Mouse (Mus musculus): Measurements from ENCODE around the gene Prim1. TPM values are rescaled to one million over a fixed set of nuclear protein-coding genes. Genes with fewer than 3 reads are reported as not detected.
"Not testable (repeated sequence)": the region's sequence is repeated elsewhere in the genome, so short reads cannot be mapped to it uniquely, and the experiment has no call there.

The Prim1 gene
- polyA plus RNA-seq, 1 experiment from 2014 or later = 87.0 TPM

- peak overlapping the region; percentile 21 for H3K4me3 ChIP-seq (replicated peaks)
- peak overlapping the region; percentile 64 for H3K9ac ChIP-seq
- H3K4me1 ChIP-seq (replicated peaks) = peaks cover 67% of the 10 kb centered on the region
- H3K27me3 ChIP-seq = 0 out of 2 replicates have a peak, but pooled peaks cover 5% of the 10 kb centered on the region
- no peak for ATAC-seq (ENCODE audit: low read depth)
- H3K9me3 ChIP-seq (replicated peaks) = no peaks in the 10 kb centered on the region
- peak overlapping the region; percentile 81 for H3K27ac ChIP-seq
- peaks cover 51% of the 10 kb centered on the region for H3K36me3 ChIP-seq
- WGBS (ENCODE audit: insufficient replicate concordance) = 66% methylated on average over 3 of the region's 3 CpGs
- DNase-seq = no peak
- peak overlapping the region; percentile 76 for H3K4me2 ChIP-seq
Measured at GRCm38 (mm10) chr10:128037921-128038320, 23.0 kb downstream of the Prim1 start.

GRCm38 (mm10) chr10:128039167-128039566 is 24.2 kb downstream of the Prim1 start:
- Histone ChIP-seq H3K4me2 (peak overlapping the region; percentile 76), H3K27ac (peak overlapping the region; percentile 81), H3K9ac (peak overlapping the region; percentile 64), H3K36me3 (peaks cover 63% of the 10 kb centered on the region), H3K27me3 (no peaks in the 10 kb centered on the region), H3K4me1 (replicated peaks) (peaks cover 79% of the 10 kb centered on the region), H3K4me3 (replicated peaks) (peak overlapping the region; percentile 21), H3K9me3 (replicated peaks) (no peaks in the 10 kb centered on the region)
- peak; percentile 60 for ATAC-seq (ENCODE audit: low read depth)
- DNase-seq = peak; percentile 28
- 25% methylated on average over 5 of the region's 5 CpGs for WGBS (ENCODE audit: insufficient replicate concordance)

GRCm38 (mm10) chr10:128039858-128040257 is 24.9 kb downstream of the Prim1 start:
- Histone ChIP-seq H3K4me2 (peak overlapping the region; percentile 76), H3K4me3 (replicated peaks) (0 out of 2 replicates have a peak overlapping the region, but pooled peaks have one; percentile 21), H3K9me3 (replicated peaks) (no peaks in the 10 kb centered on the region), H3K9ac (peak overlapping the region; percentile 64), H3K4me1 (replicated peaks) (peaks cover 81% of the 10 kb centered on the region), H3K27ac (peak overlapping the region; percentile 81), H3K36me3 (peaks cover 70% of the 10 kb centered on the region), H3K27me3 (no peaks in the 10 kb centered on the region)
- ATAC-seq (ENCODE audit: low read depth) (no peak), DNase-seq (no peak)
- WGBS (ENCODE audit: insufficient replicate concordance) = 69% methylated on average over 3 of the region's 3 CpGs

- Histone ChIP-seq H3K9ac (peak overlapping the region; percentile 64), H3K27me3 (no peaks in the 10 kb centered on the region), H3K9me3 (replicated peaks) (no peaks in the 10 kb centered on the region), H3K4me2 (0 out of 2 replicates have a peak overlapping the region, but pooled peaks have one; percentile 76), H3K4me1 (replicated peaks) (peaks cover 83% of the 10 kb centered on the region), H3K27ac (no peak overlapping the region), H3K4me3 (replicated peaks) (no peak overlapping the region), H3K36me3 (peaks cover 75% of the 10 kb centered on the region)
- no peak for DNase-seq
- 80% methylated on average over 5 of the region's 5 CpGs for WGBS (ENCODE audit: insufficient replicate concordance)
- ATAC-seq (ENCODE audit: low read depth) = no peak
Measured at GRCm38 (mm10) chr10:128040293-128040692, 25.3 kb downstream of the Prim1 start.

- H3K4me1 ChIP-seq (replicated peaks) = peaks cover 84% of the 10 kb centered on the region
- no peak overlapping the region for H3K4me2 ChIP-seq
- WGBS (ENCODE audit: insufficient replicate concordance) = 75% methylated on average over 4 of the region's 4 CpGs
- H3K4me3 ChIP-seq (replicated peaks) = no peak overlapping the region
- H3K36me3 ChIP-seq = peaks cover 88% of the 10 kb centered on the region
- no peak for ATAC-seq (ENCODE audit: low read depth)
- H3K9ac ChIP-seq = no peak overlapping the region
- no peak for DNase-seq
- H3K27me3 ChIP-seq = no peaks in the 10 kb centered on the region
- H3K27ac ChIP-seq = no peak overlapping the region
- no peaks in the 10 kb centered on the region for H3K9me3 ChIP-seq (replicated peaks)
Measured at GRCm38 (mm10) chr10:128041636-128042035, 26.7 kb downstream of the Prim1 start.

GRCm38 (mm10) chr10:128042466-128042865 is 27.5 kb downstream of the Prim1 start:
- H3K4me2 ChIP-seq = no peak overlapping the region
- no peak overlapping the region for H3K4me3 ChIP-seq (replicated peaks)
- H3K27me3 ChIP-seq = no peaks in the 10 kb centered on the region
- peaks cover 96% of the 10 kb centered on the region for H3K36me3 ChIP-seq
- H3K27ac ChIP-seq = no peak overlapping the region
- H3K4me1 ChIP-seq (replicated peaks) = peaks cover 77% of the 10 kb centered on the region
- 74% methylated on average over 3 of the region's 3 CpGs for WGBS (ENCODE audit: insufficient replicate concordance)
- ATAC-seq (ENCODE audit: low read depth) = no peak
- no peaks in the 10 kb centered on the region for H3K9me3 ChIP-seq (replicated peaks)
- no peak for DNase-seq
- H3K9ac ChIP-seq = peak overlapping the region; percentile 36

GRCm38 (mm10) chr10:128043041-128043835 is 28.3 kb downstream of the Prim1 start:
- H3K4me3 ChIP-seq (replicated peaks) = no peak overlapping the region
- H3K4me2 ChIP-seq = no peak overlapping the region
- peaks cover 70% of the 10 kb centered on the region for H3K4me1 ChIP-seq (replicated peaks)
- H3K9ac ChIP-seq = no peak overlapping the region; the same call in 1 of the 2 replicates
- H3K36me3 ChIP-seq = peaks cover 100% of the 10 kb centered on the region
- DNase-seq (no peak), ATAC-seq (ENCODE audit: low read depth) (no peak)
- H3K27ac ChIP-seq = peak overlapping the region; percentile 1; the same call in 1 of the 2 replicates
- no peaks in the 10 kb centered on the region for H3K9me3 ChIP-seq (replicated peaks)
- H3K27me3 ChIP-seq = no peaks in the 10 kb centered on the region
- WGBS (ENCODE audit: insufficient replicate concordance) = 63% methylated on average over 3 of the region's 3 CpGs

GRCm38 (mm10) chr10:128048157-128048556 is 33.2 kb downstream of the Prim1 start:
- H3K27ac ChIP-seq = no peak overlapping the region
- ATAC-seq (ENCODE audit: low read depth) = no peak
- peaks cover 85% of the 10 kb centered on the region for H3K36me3 ChIP-seq
- 91% methylated on average over 8 of the region's 8 CpGs for WGBS (ENCODE audit: insufficient replicate concordance)
- H3K4me2 ChIP-seq = no peak overlapping the region
- H3K27me3 ChIP-seq = no peaks in the 10 kb centered on the region
- DNase-seq = no peak
- H3K9ac ChIP-seq = no peak overlapping the region
- no peaks in the 10 kb centered on the region for H3K9me3 ChIP-seq (replicated peaks)
- H3K4me1 ChIP-seq (replicated peaks) = peaks cover 22% of the 10 kb centered on the region
- no peak overlapping the region for H3K4me3 ChIP-seq (replicated peaks)

GRCm38 (mm10) chr10:128049741-128050140 is 34.8 kb downstream of the Prim1 start:
- Histone ChIP-seq H3K27me3 (no peaks in the 10 kb centered on the region), H3K36me3 (peaks cover 69% of the 10 kb centered on the region), H3K9ac (no peak overlapping the region), H3K4me3 (replicated peaks) (no peak overlapping the region), H3K27ac (no peak overlapping the region), H3K4me1 (replicated peaks) (peaks cover 7% of the 10 kb centered on the region), H3K4me2 (no peak overlapping the region), H3K9me3 (replicated peaks) (no peaks in the 10 kb centered on the region)
- ATAC-seq (ENCODE audit: low read depth) (peak; percentile 41), DNase-seq (no peak)
- WGBS (ENCODE audit: insufficient replicate concordance) = 88% methylated on average over 2 of the region's 2 CpGs

- Histone ChIP-seq H3K9me3 (replicated peaks) (no peaks in the 10 kb centered on the region), H3K27ac (no peak overlapping the region), H3K36me3 (peaks cover 63% of the 10 kb centered on the region), H3K4me2 (no peak overlapping the region), H3K9ac (no peak overlapping the region), H3K4me1 (replicated peaks) (peaks cover 1% of the 10 kb centered on the region; the same call in 1 of the 2 replicates), H3K4me3 (replicated peaks) (no peak overlapping the region), H3K27me3 (no peaks in the 10 kb centered on the region)
- ATAC-seq (ENCODE audit: low read depth) = no peak
- 81% methylated on average over 2 of the region's 2 CpGs for WGBS (ENCODE audit: insufficient replicate concordance)
- DNase-seq = no peak
Measured at GRCm38 (mm10) chr10:128050355-128050754, 35.4 kb downstream of the Prim1 start.

- Histone ChIP-seq H3K27me3 (no peaks in the 10 kb centered on the region), H3K9ac (no peak overlapping the region), H3K27ac (no peak overlapping the region), H3K4me3 (replicated peaks) (no peak overlapping the region), H3K9me3 (replicated peaks) (no peaks in the 10 kb centered on the region), H3K4me1 (replicated peaks) (no peaks in the 10 kb centered on the region), H3K36me3 (peaks cover 50% of the 10 kb centered on the region), H3K4me2 (no peak overlapping the region)
- DNase-seq = no peak
- no peak for ATAC-seq (ENCODE audit: low read depth)
- WGBS (ENCODE audit: insufficient replicate concordance) = 86% methylated on average over 5 of the region's 5 CpGs
Measured at GRCm38 (mm10) chr10:128051589-128051988, 36.6 kb downstream of the Prim1 start.

- WGBS (ENCODE audit: insufficient replicate concordance) = 70% methylated on average over 1 of the region's 2 CpGs
- not testable (repeated sequence) for H3K27me3 ChIP-seq; ATAC-seq (ENCODE audit: low read depth); DNase-seq; H3K4me3 ChIP-seq (replicated peaks); H3K4me1 ChIP-seq (replicated peaks); H3K4me2 ChIP-seq; H3K27ac ChIP-seq; H3K9me3 ChIP-seq (replicated peaks); H3K9ac ChIP-seq
- H3K36me3 ChIP-seq = peaks cover 45% of the 10 kb centered on the region
Measured at GRCm38 (mm10) chr10:128052136-128052535, 37.2 kb downstream of the Prim1 start.

Data from liver, embryonic 13.5 days (tissue).